Mouse (Mus musculus): ENCODE results near the gene D430019H16Rik. TPM values are rescaled to one million over a fixed set of nuclear protein-coding genes. Genes with fewer than 3 reads are reported as not detected.
A peak's percentile ranks its signal among the peaks of the same experiment; 100 is the strongest.

The D430019H16Rik gene
- polyA plus RNA-seq, 1 experiment from 2014 or later, result 1.7 TPM

- H3K4me2 ChIP-seq, result no peak overlapping the region
- 80% methylated on average over 4 of the region's 4 CpGs for WGBS
- no peak for ATAC-seq (replicated peaks; ENCODE audit: low FRiP score)
- H3K9ac ChIP-seq, result no peak overlapping the region
- H3K27me3 ChIP-seq, result no peaks in the 10 kb centered on the region
- no peaks in the 10 kb centered on the region for H3K36me3 ChIP-seq
- no peak overlapping the region for H3K4me3 ChIP-seq (replicated peaks)
- H3K9me3 ChIP-seq (replicated peaks), result no peaks in the 10 kb centered on the region
- peaks cover 13% of the 10 kb centered on the region for H3K4me1 ChIP-seq
- H3K27ac ChIP-seq, result no peak overlapping the region
Measured at GRCm38 (mm10) chr12:105449239-105449638, 4.4 kb upstream of the D430019H16Rik start.

GRCm38 (mm10) chr12:105454258-105455062 lies 804 bp downstream of the D430019H16Rik start:
- H3K36me3 ChIP-seq, result no peaks in the 10 kb centered on the region
- H3K4me1 ChIP-seq, result peaks cover 35% of the 10 kb centered on the region
- peak overlapping the region; percentile 62 for H3K9ac ChIP-seq
- WGBS, result 2% methylated on average over 21 of the region's 21 CpGs
- no peaks in the 10 kb centered on the region for H3K9me3 ChIP-seq (replicated peaks)
- H3K27ac ChIP-seq, result 0 out of 2 replicates have a peak overlapping the region, but pooled peaks have one; percentile 22
- H3K4me3 ChIP-seq (replicated peaks), result peak overlapping the region; percentile 70
- no peaks in the 10 kb centered on the region for H3K27me3 ChIP-seq
- peak; percentile 69 for ATAC-seq (replicated peaks; ENCODE audit: low FRiP score)
- H3K4me2 ChIP-seq, result peak overlapping the region; percentile 96

DNA sequence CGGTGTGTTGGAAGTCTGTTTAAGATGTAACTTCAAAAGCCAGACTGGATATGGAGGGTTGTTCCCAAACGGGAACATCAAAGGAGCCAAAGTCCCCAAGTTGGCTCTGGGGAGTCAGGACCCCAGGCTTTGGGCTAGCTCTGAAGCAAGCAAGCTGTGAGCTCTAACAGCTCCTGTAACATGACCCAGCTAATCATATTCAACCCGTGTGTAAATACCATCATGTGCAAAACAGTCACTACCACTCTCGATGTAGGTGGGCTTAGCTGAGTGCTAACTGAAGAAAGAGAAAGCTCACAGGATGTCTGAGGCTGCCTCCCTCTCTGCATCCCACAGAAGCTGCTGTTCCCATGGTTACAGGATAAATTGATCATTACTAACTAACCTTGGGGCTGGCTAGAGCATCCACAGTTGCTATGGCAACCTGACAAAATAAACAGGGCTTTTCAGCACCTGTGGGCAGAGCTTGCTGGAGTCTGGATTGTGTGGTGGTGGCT lies 1.5 kb downstream of the D430019H16Rik start:
- ATAC-seq (replicated peaks; ENCODE audit: low FRiP score), result no peak
- no peaks in the 10 kb centered on the region for H3K36me3 ChIP-seq
- no peaks in the 10 kb centered on the region for H3K27me3 ChIP-seq
- no peaks in the 10 kb centered on the region for H3K9me3 ChIP-seq (replicated peaks)
- H3K4me2 ChIP-seq, result peak overlapping the region; percentile 96
- H3K9ac ChIP-seq, result peak overlapping the region; percentile 62
- no peak overlapping the region for H3K27ac ChIP-seq
- 1% methylated on average over 4 of the region's 4 CpGs for WGBS
- H3K4me3 ChIP-seq (replicated peaks), result peak overlapping the region; percentile 70
- peaks cover 35% of the 10 kb centered on the region for H3K4me1 ChIP-seq

DNA sequence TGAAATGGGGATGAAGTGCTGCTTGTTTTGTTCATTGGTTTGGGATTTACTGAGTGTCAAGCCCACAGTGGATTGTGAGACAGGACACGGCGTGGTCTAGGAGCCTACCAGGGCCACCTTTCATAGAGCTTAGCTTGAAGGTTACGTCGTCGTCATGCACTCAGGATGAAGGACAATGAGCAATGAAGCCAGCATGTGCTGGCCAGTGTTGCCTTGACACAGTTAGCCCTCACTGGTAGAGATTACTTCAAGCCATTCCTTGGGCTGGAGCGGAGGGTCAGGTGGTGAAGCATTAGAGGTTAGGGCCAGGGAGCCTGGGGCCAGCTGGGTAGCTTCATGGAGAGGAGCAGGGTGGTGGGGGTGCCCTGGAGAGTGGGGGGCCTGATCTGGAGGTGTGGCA lies 5.1 kb downstream of the D430019H16Rik start:
- Histone ChIP-seq H3K4me2 (no peak overlapping the region), H3K27ac (no peak overlapping the region), H3K27me3 (no peaks in the 10 kb centered on the region), H3K9me3 (replicated peaks) (no peaks in the 10 kb centered on the region), H3K4me3 (replicated peaks) (no peak overlapping the region), H3K4me1 (peaks cover 27% of the 10 kb centered on the region), H3K36me3 (no peaks in the 10 kb centered on the region), H3K9ac (no peak overlapping the region)
- no peak for ATAC-seq (replicated peaks; ENCODE audit: low FRiP score)
- WGBS, result 90% methylated on average over 6 of the region's 6 CpGs

- Histone ChIP-seq H3K27me3 (no peaks in the 10 kb centered on the region), H3K27ac (no peak overlapping the region), H3K4me3 (replicated peaks) (no peak overlapping the region), H3K4me1 (peaks cover 7% of the 10 kb centered on the region; the same call in 1 of the 2 replicates), H3K36me3 (no peaks in the 10 kb centered on the region), H3K9ac (no peak overlapping the region), H3K9me3 (replicated peaks) (no peaks in the 10 kb centered on the region), H3K4me2 (no peak overlapping the region)
- no peak for ATAC-seq (replicated peaks; ENCODE audit: low FRiP score)
- 62% methylated on average over 6 of the region's 6 CpGs for WGBS
Measured at GRCm38 (mm10) chr12:105461066-105461465, 7.4 kb downstream of the D430019H16Rik start.

DNA sequence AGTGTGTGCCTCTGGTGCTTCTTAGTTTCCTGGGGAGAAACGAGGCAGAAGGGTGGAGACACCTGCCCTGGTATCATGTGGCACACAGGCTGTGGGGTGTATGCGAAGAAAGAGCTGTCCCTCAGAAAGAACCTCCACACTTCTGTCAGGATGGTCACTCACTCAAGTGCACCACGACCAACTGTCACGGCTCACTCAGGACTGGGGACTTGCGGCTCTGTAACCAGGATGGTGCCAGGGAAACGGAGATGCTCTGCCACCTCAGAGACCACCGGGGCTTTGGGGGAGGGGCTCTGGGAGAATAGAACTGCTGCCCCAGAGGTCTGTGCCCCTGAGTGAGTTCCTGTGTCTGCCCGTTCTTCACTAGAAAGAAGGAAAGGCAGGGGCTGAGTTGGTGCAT lies 15.4 kb downstream of the D430019H16Rik start:
- ATAC-seq (replicated peaks; ENCODE audit: low FRiP score), result no peak
- H3K27ac ChIP-seq, result no peak overlapping the region

DNA sequence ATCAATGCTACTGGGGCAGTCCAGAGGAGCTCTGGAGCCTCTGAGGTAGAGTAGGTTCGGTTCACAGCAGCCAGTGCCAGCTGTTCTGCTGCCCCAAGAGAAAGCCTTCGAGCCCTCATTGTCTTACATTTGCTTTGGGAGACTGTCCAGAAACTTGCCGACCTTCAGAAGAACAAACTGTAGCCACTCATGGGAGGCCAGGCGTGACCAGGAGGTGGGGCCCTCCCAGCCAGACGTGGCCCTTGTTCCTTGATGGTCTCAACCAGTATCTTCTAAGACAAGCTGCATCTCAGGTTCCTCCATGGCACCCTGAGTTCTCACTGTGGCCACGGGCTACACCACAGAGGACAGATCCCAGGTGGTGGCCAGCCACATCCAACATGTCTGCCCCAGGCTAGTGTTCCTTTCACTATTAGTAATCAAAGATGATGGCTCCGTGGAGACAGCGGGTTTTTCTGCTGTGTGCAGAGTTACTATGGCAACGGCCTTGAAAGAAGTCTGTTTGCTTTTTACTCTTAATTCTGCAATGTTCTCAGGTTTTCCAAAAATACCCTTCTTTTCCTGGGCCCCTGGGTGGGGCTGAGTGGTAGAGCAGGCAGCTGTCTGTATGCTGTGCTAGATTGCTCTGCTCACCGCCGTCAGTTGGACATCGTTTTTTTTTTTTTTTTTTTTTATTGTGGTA lies 21.7 kb downstream of the D430019H16Rik start:
- WGBS, result 66% methylated on average over 12 of the region's 12 CpGs
- Histone ChIP-seq H3K9me3 (replicated peaks) (no peaks in the 10 kb centered on the region), H3K27me3 (no peaks in the 10 kb centered on the region), H3K4me1 (peaks cover 8% of the 10 kb centered on the region), H3K9ac (no peak overlapping the region), H3K27ac (0 out of 2 replicates have a peak overlapping the region, but pooled peaks have one; percentile 16), H3K4me3 (replicated peaks) (no peak overlapping the region), H3K4me2 (no peak overlapping the region), H3K36me3 (no peaks in the 10 kb centered on the region)
- ATAC-seq (replicated peaks; ENCODE audit: low FRiP score), result peak; percentile 26; the same call in 1 of the 2 replicates

More for the DNA sequence above, 15.4 kb downstream of the D430019H16Rik start:
- Histone ChIP-seq H3K4me3 (replicated peaks) (no peak overlapping the region), H3K36me3 (no peaks in the 10 kb centered on the region), H3K9me3 (replicated peaks) (no peaks in the 10 kb centered on the region), H3K27me3 (no peaks in the 10 kb centered on the region), H3K9ac (no peak overlapping the region), H3K4me1 (peaks cover 29% of the 10 kb centered on the region), H3K4me2 (no peak overlapping the region)
- WGBS, result 67% methylated on average over 8 of the region's 8 CpGs

- Histone ChIP-seq H3K9ac (no peak overlapping the region), H3K27me3 (no peaks in the 10 kb centered on the region), H3K9me3 (replicated peaks) (no peaks in the 10 kb centered on the region), H3K36me3 (no peaks in the 10 kb centered on the region), H3K4me3 (replicated peaks) (no peak overlapping the region), H3K27ac (no peak overlapping the region), H3K4me1 (peaks cover 8% of the 10 kb centered on the region), H3K4me2 (no peak overlapping the region)
- 47% methylated on average over 9 of the region's 9 CpGs for WGBS
- 0 out of 2 replicates have a peak, but pooled peaks have one; percentile 67 for ATAC-seq (replicated peaks; ENCODE audit: low FRiP score)
Measured at GRCm38 (mm10) chr12:105476453-105476852, 22.8 kb downstream of the D430019H16Rik start.

DNA sequence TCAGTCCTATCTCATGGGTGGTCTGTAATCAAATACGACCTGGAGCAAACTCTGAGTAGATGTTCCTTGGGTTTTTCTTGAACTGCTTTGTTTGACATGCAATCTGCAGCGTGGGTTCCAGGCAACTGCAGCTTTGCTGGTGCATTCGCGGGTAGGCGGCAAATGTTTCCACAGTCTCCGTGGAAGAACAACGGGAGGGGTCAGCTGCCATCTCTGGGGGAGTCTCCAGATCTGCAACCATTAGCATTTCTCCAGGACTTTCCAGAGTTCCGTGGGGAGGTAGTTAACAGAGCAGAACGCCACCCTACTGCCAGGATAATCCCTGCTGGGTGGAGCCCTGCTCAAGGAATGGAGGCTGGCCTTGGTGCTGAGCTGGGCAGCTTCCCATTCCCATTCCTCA lies 23.3 kb downstream of the D430019H16Rik start:
- no peak for ATAC-seq (replicated peaks; ENCODE audit: low FRiP score)
- Histone ChIP-seq H3K27ac (no peak overlapping the region), H3K9ac (no peak overlapping the region), H3K4me3 (replicated peaks) (no peak overlapping the region), H3K27me3 (no peaks in the 10 kb centered on the region), H3K4me1 (peaks cover 8% of the 10 kb centered on the region), H3K36me3 (no peaks in the 10 kb centered on the region), H3K4me2 (no peak overlapping the region), H3K9me3 (replicated peaks) (no peaks in the 10 kb centered on the region)
- WGBS, result 57% methylated on average over 9 of the region's 9 CpGs

- no peak for ATAC-seq (replicated peaks; ENCODE audit: low FRiP score)
- no peaks in the 10 kb centered on the region for H3K4me1 ChIP-seq
- no peaks in the 10 kb centered on the region for H3K36me3 ChIP-seq
- H3K4me3 ChIP-seq (replicated peaks), result no peak overlapping the region
- no peak overlapping the region for H3K4me2 ChIP-seq
- WGBS, result 55% methylated on average over 3 of the region's 3 CpGs
- H3K27ac ChIP-seq, result no peak overlapping the region
- H3K9me3 ChIP-seq (replicated peaks), result no peaks in the 10 kb centered on the region
- H3K9ac ChIP-seq, result no peak overlapping the region
- no peaks in the 10 kb centered on the region for H3K27me3 ChIP-seq
Measured at GRCm38 (mm10) chr12:105483503-105483902, 29.8 kb downstream of the D430019H16Rik start.

DNA sequence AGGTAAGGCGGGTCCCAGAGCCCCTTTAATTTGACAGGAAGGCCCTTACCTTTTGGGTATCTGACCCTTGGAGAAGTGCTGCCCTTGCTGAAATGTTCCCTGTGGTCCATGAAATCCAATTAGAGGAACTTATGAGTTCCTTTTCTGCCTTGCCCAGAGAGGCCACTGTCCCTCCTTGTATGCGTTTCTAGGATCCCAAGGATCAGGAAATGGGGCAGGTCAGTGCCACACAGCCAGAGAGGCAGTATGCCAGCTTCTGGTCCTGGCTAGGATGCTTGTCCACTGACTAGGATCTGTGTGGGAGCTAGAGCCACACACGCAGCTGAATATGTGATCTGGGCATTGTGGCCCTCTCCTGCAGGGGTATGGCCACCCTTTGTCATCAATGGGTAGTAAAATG lies 36.6 kb downstream of the D430019H16Rik start:
- H3K9ac ChIP-seq, result no peak overlapping the region
- H3K4me2 ChIP-seq, result no peak overlapping the region
- H3K36me3 ChIP-seq, result no peaks in the 10 kb centered on the region
- 86% methylated on average over 3 of the region's 3 CpGs for WGBS
- no peak overlapping the region for H3K4me3 ChIP-seq (replicated peaks)
- H3K27ac ChIP-seq, result no peak overlapping the region
- no peaks in the 10 kb centered on the region for H3K27me3 ChIP-seq
- ATAC-seq (replicated peaks; ENCODE audit: low FRiP score), result no peak
- H3K4me1 ChIP-seq, result no peaks in the 10 kb centered on the region
- H3K9me3 ChIP-seq (replicated peaks), result no peaks in the 10 kb centered on the region

- H3K4me3 ChIP-seq (replicated peaks), result no peak overlapping the region
- no peaks in the 10 kb centered on the region for H3K4me1 ChIP-seq
- no peak overlapping the region for H3K27ac ChIP-seq
- no peaks in the 10 kb centered on the region for H3K27me3 ChIP-seq
- no peaks in the 10 kb centered on the region for H3K36me3 ChIP-seq
- no peak overlapping the region for H3K4me2 ChIP-seq
- H3K9me3 ChIP-seq (replicated peaks), result no peaks in the 10 kb centered on the region
- 80% methylated on average over 6 of the region's 6 CpGs for WGBS
- ATAC-seq (replicated peaks; ENCODE audit: low FRiP score), result no peak
- H3K9ac ChIP-seq, result no peak overlapping the region
Measured at GRCm38 (mm10) chr12:105490794-105491193, 37.1 kb downstream of the D430019H16Rik start.

All from kidney, embryonic 15.5 days (tissue).